Mouse (Mus musculus) ES-E14 (cell line): ENCODE measurements around the gene Srms.

Experiments
- CHD2 ChIP-seq: IDR thresholded peaks from 2 replicates; pipeline ENCODE4 v1.6.1; 2014; ENCODE audit warnings: mild to moderate bottlenecking, low read depth, low read length, inconsistent platforms
- ZC3H11A ChIP-seq: IDR thresholded peaks from 2 replicates; pipeline ENCODE4 v1.6.1; 2012; ENCODE audit warnings: low read depth, mild to moderate bottlenecking, inconsistent platforms, low read length, borderline replicate concordance

GRCm38 (mm10) chr2:181191936-181192335 lies 21.0 kb downstream of the Srms start:
- TF ChIP-seq ZC3H11A (no peak), CHD2 (no peak)
